Mouse (Mus musculus) embryonic fibroblast, embryonic 13.5 days (primary cell): ENCODE data around the gene Dph5.

Experiments used
- CTCF ChIP-seq: IDR thresholded peaks from 2 replicates; pipeline ENCODE4 v1.5.1; 2011; ENCODE audit warnings: mild to moderate bottlenecking, control low read depth, low read length, moderate library complexity, borderline replicate concordance; ENCODE audit not compliant: insufficient read depth
- POLR2A ChIP-seq: IDR thresholded peaks from 2 replicates; pipeline ENCODE4 v1.6.1; 2011; ENCODE audit warnings: low read depth, mild to moderate bottlenecking, control low read depth, low read length, moderate library complexity

- no peak for TF ChIP-seq CTCF
- TF ChIP-seq POLR2A, result no peak
Measured at GRCm38 (mm10) chr3:115974995-115975394, 87.4 kb downstream of the Dph5 start.
